Mouse (Mus musculus) olfactory bulb, adult 2 months (tissue): ENCODE data around the gene Iqch. TPM values are rescaled to one million over a fixed set of nuclear protein-coding genes. Genes with fewer than 3 reads are reported as not detected.
A peak's percentile ranks its signal among the peaks of the same experiment; 100 is the strongest.

Experiments used
- H3K27ac ChIP-seq: fragments of 200-500 bp; 2 replicates; pipeline ENCODE4 v1.5.1; 2012; ENCODE audit warnings: low read depth, low read length; ENCODE audit not compliant: insufficient read depth
- H3K4me1 ChIP-seq: fragments of 200-500 bp; 2 replicates; pipeline ENCODE4 v1.6.1; 2012; ENCODE audit warnings: low read length; ENCODE audit not compliant: control insufficient read depth, insufficient read depth
- H3K4me3 ChIP-seq: fragments of 200-500 bp; 2 replicates; pipeline ENCODE4 v1.5.1; 2012; ENCODE audit warnings: mild to moderate bottlenecking, low read depth, low read length, moderate library complexity; ENCODE audit not compliant: insufficient read depth
- CTCF ChIP-seq: fragments of 200-500 bp; IDR thresholded peaks from 2 replicates; pipeline ENCODE4 v1.5.1; 2012; ENCODE audit warnings: low read depth, mild to moderate bottlenecking, low read length, moderate library complexity; ENCODE audit not compliant: insufficient read depth
- POLR2A ChIP-seq: fragments of 200-500 bp; IDR thresholded peaks from 2 replicates; pipeline ENCODE4 v1.6.1; 2012; ENCODE audit warnings: mild to moderate bottlenecking, low read depth, low read length, moderate library complexity; ENCODE audit not compliant: insufficient read depth
- WGBS: fragments of 180-500 bp; shearing (Covaris S2); methylation state at CpG from one replicate; pipeline ENCODE4 v1.1.7; 2018; 5-methylcytosine and 5-hydroxymethylcytosine counted together
- polyA plus RNA-seq: library from polyadenylated mRNA; stranded (reverse); fragments of >200 nt; gene quantifications from 2 replicates; pipeline ENCODE4 v1.2.4, GENCODE M21; 2012; ENCODE audit warnings: low replicate concordance; ENCODE audit not compliant: missing spikeins, insufficient read depth, insufficient read length

Iqch gene
- polyA plus RNA-seq = not detected in 2 replicates

DNA sequence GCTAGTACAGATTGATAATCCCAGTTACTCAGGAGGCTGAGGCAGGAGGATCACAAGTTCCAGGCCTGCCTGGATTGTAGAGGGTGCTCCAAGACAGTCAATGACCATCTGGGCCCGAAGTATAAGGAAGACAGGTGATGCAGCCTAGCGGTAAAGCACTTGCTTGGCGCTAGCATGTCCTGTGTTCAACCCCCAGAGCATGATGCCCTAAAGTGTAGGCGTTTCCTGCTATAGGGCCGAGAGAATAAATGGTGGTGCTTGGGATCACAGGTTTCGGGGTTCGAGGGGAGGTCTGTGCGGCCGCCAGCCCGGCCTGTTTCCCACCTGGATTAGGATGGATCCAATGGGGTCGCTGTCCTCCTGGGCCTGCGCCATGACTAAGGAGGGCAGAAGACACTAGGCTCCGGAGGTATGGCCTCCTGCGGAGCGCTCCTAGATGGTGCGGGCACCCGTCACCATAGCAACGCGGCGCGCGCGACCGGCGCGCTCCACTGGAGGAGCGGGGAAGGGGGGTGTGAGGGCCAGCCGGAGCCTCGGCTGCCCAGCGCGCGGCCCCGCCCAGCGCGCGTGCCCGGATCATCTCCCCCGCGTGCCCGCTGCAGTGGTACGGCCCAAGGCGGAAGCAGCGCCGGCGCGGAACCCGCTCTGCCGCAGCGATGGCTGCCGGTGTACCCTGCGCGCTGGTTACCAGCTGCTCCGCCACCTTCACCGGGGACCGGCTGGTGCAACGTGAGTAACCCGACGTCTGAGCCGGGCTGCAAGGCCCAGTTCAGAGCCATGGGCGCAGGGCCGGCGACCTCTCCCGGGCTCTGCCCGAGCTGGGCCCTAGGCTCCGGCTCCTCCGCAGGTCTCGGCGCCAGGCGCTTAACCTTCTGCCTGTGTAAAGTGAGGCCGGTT lies at the start of gene Iqch, which contains the start of gene Aagab:
TSS of gene Iqch (minus strand) at position 451 of the 897 bp plus-strand sequence.
TSS of gene Aagab (plus strand) at position 618 of the 897 bp plus-strand sequence.
- WGBS = 1% methylated on average over 70 of the region's 70 CpGs
- peak within 1 kb of the TSS; percentile 70 for H3K27ac ChIP-seq
- H3K4me1 ChIP-seq = peaks cover 7% of the 10 kb centered on the region; the same call in 1 of the 2 replicates
- peak within 1 kb of the TSS; percentile 79 for H3K4me3 ChIP-seq
- no peak for TF ChIP-seq CTCF
- TF ChIP-seq POLR2A = peak; percentile 90

DNA sequence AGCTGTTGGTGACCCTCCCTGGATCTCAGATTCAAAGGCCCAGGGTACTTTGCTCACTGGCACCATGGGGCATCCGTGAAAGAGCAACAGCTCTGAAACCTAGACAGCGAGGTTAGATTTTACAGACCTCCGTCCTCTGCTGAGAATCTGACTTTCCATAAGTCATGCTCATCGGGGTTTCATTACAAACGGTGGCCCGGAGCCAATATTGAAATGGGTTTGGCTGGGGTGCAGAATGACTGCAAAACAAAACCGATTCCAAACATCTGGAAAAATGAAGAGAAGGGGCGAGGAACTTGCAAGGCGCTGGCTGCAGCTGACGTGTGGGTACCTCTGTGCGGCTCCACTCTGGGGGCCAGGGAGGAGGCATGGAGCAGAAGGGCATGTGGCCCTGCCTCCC lies 49.3 kb upstream of the Iqch start:
- Histone ChIP-seq H3K4me3 (no peak overlapping the region), H3K27ac (no peak overlapping the region), H3K4me1 (peaks cover 33% of the 10 kb centered on the region)
- TF ChIP-seq POLR2A (no peak), CTCF (no peak)
- 55% methylated on average over 11 of the region's 11 CpGs for WGBS

DNA sequence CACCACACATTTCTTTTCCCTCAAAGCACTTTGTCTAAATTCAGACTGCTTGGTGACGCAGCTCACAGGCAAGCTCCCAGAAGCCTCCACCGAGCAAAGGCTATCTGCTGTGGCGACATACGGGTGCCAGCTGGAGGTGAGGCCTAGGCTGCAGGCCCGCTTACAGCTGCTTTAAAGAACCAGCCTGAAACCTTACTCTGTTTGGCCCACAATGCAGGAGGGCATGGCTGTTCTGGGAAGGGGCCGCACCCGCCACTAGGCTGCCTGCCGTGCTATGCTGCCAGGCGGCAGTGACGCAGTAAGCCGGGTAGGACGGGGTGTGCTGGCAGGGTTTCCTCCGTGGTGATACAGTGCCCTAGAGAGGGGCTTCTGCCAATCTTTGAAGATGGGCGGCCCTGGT lies 48.6 kb upstream of the Iqch start:
- WGBS = 57% methylated on average over 14 of the region's 14 CpGs
- H3K27ac ChIP-seq = no peak overlapping the region
- TF ChIP-seq POLR2A (no peak), CTCF (no peak)

DNA sequence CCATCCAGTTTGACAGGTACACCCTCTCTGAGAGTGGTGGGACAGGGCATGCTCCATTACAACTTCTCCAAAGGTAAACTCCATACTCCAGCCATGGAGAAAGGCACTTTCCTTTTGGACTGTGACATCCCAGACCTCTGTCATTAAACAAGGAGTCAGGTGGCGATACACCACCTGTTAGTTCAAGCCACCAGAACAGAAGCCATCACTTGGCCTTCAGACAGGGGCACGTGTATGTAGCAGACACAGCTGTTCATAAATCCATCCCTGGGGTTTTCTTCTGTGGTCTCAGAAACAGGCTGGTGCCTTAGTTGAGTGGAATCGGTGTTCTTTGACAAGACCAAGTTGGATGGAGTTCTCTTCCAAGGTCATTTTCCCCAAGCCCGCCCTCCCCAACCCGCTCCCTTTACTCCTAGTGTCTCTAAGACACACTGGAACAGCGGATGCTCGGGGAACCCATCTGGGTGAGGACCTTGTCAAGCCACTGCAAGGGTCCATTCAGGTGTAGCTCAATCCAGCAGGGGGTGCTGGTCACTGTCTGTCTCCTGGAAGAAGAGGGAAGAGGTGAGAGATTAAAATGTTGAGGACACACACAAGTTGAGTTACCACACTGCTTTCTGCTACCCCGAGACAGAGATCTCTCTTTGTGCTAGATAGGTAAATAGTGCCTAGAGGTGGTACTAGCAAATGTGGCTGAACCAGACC lies 47.7 kb upstream of the Iqch start:
- Histone ChIP-seq H3K4me1 (peaks cover 33% of the 10 kb centered on the region), H3K27ac (no peak overlapping the region), H3K4me3 (no peak overlapping the region)
- TF ChIP-seq POLR2A (no peak), CTCF (no peak)
- 94% methylated on average over 8 of the region's 8 CpGs for WGBS

More for the DNA sequence above, 48.6 kb upstream of the Iqch start:
- H3K4me3 ChIP-seq = no peak overlapping the region
- peaks cover 33% of the 10 kb centered on the region for H3K4me1 ChIP-seq

DNA sequence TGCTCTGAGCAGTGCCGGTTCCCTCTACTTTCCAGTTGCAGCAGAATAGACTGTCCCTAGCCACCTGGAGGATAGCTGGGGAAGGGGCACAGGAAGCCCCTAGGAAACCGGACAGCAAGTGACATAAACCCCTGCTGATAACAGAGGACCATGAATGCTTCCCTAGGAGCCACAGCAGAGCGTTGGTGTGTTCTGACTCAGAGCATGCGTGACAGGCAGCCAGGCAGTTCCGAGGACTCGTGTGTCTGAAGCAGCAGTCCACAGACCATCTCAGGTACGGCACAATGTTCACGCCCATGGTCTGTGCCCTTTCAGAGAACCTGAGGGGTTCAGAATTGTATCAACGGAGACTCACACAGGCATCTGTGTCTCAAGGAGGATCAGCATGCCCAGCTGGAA lies 46.2 kb upstream of the Iqch start:
- Histone ChIP-seq H3K4me1 (peaks cover 25% of the 10 kb centered on the region), H3K4me3 (no peak overlapping the region), H3K27ac (no peak overlapping the region)
- WGBS = 48% methylated on average over 9 of the region's 9 CpGs
- no peak for TF ChIP-seq POLR2A
- TF ChIP-seq CTCF = no peak

DNA sequence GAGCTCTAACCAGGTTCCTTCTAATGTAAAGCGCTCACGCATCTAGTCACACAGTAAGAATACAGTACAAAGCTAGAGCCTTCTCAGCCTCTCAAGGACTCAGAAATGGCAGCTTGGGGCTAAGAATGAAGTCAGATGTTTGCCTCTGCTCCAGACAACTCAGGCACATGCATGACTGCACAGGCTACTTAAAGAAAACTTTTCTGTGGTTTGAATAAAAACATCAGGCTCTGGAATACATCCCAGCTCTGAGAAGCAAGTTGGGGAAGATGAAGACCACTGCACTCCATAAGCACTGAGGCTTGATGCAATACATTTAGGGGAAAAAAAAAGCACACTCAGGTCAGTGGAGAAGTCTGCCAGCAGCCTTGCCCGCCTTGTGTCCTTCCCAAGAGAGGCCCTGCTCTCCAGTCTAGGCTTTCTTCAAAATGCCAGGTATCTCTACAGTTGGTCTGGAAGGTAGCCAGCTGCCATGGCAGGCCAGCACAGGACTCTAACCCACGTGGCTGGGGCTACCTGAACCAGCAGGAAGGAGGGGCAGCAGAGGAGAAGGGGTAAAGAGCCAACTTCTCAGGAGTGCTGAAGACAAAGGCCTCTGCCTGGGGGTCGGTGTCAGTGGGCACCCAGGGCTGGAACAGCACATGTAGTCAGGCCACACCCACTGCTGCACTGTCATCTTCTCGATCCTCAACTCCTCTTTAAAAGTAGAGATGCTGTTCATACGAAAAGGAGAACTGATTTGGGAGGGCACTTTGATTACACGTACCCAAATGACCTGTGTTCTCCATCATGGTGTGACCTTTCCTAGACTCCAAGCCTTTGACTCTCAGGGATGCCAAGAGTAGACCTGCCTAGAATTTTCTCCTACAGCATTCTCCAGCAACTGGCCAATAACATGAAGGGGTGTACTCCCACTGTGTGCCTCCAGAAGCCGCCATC lies 45.6 kb upstream of the Iqch start:
- WGBS = 78% methylated on average over 9 of the region's 9 CpGs
- peaks cover 21% of the 10 kb centered on the region for H3K4me1 ChIP-seq
- TF ChIP-seq POLR2A (no peak), CTCF (no peak)
- no peak overlapping the region for H3K4me3 ChIP-seq
- no peak overlapping the region for H3K27ac ChIP-seq

DNA sequence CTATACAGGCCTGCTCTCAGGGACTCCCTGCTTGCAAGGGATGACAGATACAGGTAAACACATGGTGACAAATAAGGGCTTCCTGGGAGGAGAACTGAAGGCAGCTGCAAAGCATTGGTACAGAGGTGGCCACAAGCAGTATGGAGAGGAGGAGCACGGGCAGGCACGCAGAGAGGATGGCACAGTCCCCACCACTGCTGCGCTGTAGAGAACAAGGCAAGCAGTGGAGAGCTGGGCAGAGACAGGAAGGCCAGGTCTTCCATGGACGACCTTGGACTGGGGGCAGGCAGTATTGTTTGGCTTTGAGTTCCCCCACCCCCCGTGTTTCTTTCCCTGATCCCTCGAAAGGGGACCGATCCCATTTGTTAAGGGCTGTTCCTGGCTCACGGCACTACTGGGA lies 42.8 kb upstream of the Iqch start:
- TF ChIP-seq CTCF (no peak), POLR2A (no peak)
- Histone ChIP-seq H3K4me3 (no peak overlapping the region), H3K4me1 (peaks cover 9% of the 10 kb centered on the region), H3K27ac (no peak overlapping the region)
- WGBS = 85% methylated on average over 8 of the region's 8 CpGs

DNA sequence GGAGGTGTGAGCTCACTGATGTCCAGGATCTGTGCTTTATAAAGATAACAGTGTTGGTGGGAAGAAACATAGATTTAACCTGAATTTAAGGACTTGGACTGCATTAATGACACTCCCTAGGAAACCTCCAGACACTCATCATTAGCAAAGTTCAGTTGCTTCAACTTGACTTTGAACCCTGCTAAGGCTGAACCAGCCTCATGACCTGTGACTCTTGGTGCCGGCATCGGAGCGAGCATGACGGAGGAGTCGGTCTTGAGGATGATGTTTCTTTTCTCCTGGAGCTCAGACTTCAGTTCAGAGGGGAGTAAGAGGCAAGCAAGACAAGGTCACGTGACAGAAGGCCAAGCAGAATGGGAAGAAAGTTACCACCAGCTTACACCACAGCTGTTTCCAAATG lies 41.7 kb upstream of the Iqch start:
- H3K4me3 ChIP-seq = no peak overlapping the region

More for the DNA sequence above, 41.7 kb upstream of the Iqch start:
- H3K4me1 ChIP-seq = peaks cover 9% of the 10 kb centered on the region
- 95% methylated on average over 6 of the region's 6 CpGs for WGBS
- TF ChIP-seq CTCF (no peak), POLR2A (no peak)
- no peak overlapping the region for H3K27ac ChIP-seq
